Mouse (Mus musculus) CH12.LX (cell line): ENCODE data around the gene Rad23b.

Experiments
- CHD1 ChIP-seq: IDR thresholded peaks from 2 replicates; pipeline ENCODE4 v1.6.1; 2012; ENCODE audit warnings: low read depth, low read length, improper control_type of control experiment, inconsistent platforms
- EP300 ChIP-seq: IDR thresholded peaks from 2 replicates; pipeline ENCODE4 v1.6.1; 2011; ENCODE audit warnings: low read length, improper control_type of control experiment
- MAX ChIP-seq: IDR thresholded peaks from 2 replicates; pipeline ENCODE4 v1.6.1; 2011; ENCODE audit warnings: low read length, improper control_type of control experiment
- ZC3H11A ChIP-seq: IDR thresholded peaks from 2 replicates; pipeline ENCODE4 v1.6.1; 2012; ENCODE audit warnings: low read depth, mild to moderate bottlenecking, inconsistent platforms, low read length, improper control_type of control experiment

DNA sequence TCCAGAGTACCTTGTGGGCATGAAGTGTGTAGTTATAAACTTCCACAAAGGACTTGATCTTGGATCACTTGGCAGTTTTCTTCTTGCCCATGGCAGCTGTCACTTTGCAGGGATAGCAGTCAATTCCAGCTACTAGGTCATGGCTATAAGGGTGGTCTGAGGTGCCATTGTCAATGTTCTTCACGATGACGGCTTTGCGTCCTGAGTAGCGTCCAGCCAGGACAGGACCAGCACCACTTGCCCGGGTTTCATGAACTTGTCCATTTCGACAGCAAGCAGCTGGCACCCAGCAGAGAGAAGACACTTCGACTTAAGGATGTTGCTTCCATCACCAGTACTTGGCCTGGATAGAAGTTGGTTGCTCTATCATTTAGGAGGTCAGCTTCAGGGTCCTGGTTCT is 42.6 kb downstream of the Rad23b start:
- TF ChIP-seq EP300 (no peak), MAX (no peak), ZC3H11A (no peak), CHD1 (no peak)
